Mouse (Mus musculus): ENCODE results near the gene Otx2. TPM values are rescaled to one million over a fixed set of nuclear protein-coding genes. Genes with fewer than 3 reads are reported as not detected.
"Not testable (repeated sequence)": the region's sequence is repeated elsewhere in the genome, so short reads cannot be mapped to it uniquely, and the experiment has no call there.

The Otx2 gene
- total RNA-seq, 2 experiments from 2014 or later: 0.32 to 0.97 TPM

- no peak for TF ChIP-seq CTCF (conservative IDR thresholded peaks at IDR 0.05)
Measured at GRCm38 (mm10) chr14:48629404-48629803, 44.2 kb downstream of the Otx2 start.

DNA sequence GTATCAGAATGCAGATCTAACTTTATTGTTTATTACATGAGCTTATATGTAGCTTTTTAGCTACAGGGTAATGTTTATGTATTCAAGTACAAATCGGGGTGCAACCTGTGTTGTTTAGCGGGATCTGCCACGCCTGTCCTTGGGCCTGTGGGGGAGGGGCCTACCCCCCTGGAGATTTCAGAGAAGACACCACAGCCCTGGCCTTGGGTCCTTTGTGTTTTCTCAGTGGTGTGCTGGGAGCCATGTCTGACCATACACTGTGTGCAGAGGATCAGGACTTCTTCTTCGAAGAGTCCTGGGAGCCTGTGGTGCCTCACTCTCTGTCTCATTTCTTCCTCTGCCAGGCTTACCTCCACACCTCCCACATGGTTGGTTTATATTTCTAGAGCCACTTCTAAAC is 47.3 kb downstream of the Otx2 start:
- no peak for TF ChIP-seq CTCF (conservative IDR thresholded peaks at IDR 0.05)
- no peak for DNase-seq (ENCODE audit: low spot score in 2 of 2)
- no peak overlapping the region for H3K27ac ChIP-seq
- H3K4me3 ChIP-seq: no peak overlapping the region

More at GRCm38 (mm10) chr14:48629404-48629803, 44.2 kb downstream of the Otx2 start:
- Histone ChIP-seq H3K27ac (no peak overlapping the region), H3K4me3 (no peak overlapping the region)
- no peak for DNase-seq (ENCODE audit: low spot score in 2 of 2)

DNA sequence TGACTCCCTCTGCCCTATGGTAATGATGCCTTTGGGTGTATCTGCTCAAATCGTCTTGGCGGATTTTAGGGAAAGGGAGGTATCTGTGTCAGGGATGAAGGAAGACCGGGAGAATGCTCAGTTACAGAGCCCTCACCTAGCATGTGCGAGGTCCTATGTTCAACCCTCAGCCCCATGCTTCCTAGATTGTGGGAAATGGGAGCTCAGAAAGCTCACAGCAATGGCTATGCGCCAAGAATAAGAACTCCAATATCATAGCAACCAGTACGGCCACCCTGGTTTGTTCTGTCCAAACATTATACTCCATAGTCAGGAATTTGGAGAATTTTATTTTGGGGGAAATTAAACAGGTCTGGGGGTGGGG is 48.3 kb downstream of the Otx2 start:
- TF ChIP-seq CTCF (conservative IDR thresholded peaks at IDR 0.05): no peak
- H3K27ac ChIP-seq: no peak overlapping the region
- DNase-seq (ENCODE audit: low spot score in 2 of 2): no peak
- H3K4me3 ChIP-seq: no peak overlapping the region

- no peak for TF ChIP-seq CTCF (conservative IDR thresholded peaks at IDR 0.05)
- Histone ChIP-seq H3K4me3 (no peak overlapping the region), H3K27ac (no peak overlapping the region)
- DNase-seq (ENCODE audit: low spot score in 2 of 2): no peak
Measured at GRCm38 (mm10) chr14:48624596-48625330, 48.9 kb downstream of the Otx2 start.

DNA sequence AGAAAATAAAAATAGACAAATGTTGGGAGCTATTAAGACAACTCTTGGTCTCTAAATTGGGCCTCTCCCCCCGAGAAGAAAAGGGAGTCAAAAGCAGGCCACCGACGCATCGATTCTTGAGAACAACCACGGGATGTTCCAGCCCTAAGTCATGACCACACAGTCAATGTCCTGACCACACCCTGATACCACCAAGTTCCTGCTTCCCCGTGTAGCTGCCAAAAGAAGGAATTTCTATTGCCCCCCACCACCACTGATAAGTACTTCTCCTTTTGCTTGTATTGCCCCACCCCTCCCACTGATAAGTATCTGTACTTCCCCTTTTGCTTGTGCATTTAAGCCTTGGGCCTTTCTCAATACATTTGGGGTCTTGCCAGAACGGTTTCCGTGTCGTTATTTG is 50.9 kb downstream of the Otx2 start:
- not testable (repeated sequence) for DNase-seq (ENCODE audit: low spot score in 2 of 2); H3K4me3 ChIP-seq; H3K27ac ChIP-seq

- no peak for TF ChIP-seq CTCF (conservative IDR thresholded peaks at IDR 0.05)
- no peak for DNase-seq (ENCODE audit: low spot score in 2 of 2)
- Histone ChIP-seq H3K4me3 (no peak overlapping the region), H3K27ac (no peak overlapping the region)
Measured at GRCm38 (mm10) chr14:48616361-48616760, 57.3 kb downstream of the Otx2 start.

GRCm38 (mm10) chr14:48608641-48609310 is 64.8 kb downstream of the Otx2 start:
- H3K4me3 ChIP-seq: no peak overlapping the region; the same call in 1 of the 2 replicates
- H3K27ac ChIP-seq: no peak overlapping the region
- TF ChIP-seq CTCF (conservative IDR thresholded peaks at IDR 0.05): no peak
- no peak for DNase-seq (ENCODE audit: low spot score in 2 of 2)

Other genes starting within 250 kb of the Otx2 start
- 10 to 100 TPM; 24.7 to 27.3 TPM for gene Tmem260, start 227.7 kb downstream of the Otx2 start, total RNA-seq (2021)

All from layer of hippocampus, adult 2 months (tissue).